Mouse (Mus musculus) limb, embryonic 14.5 days (tissue): Measurements from ENCODE around the gene Lbp. TPM values are rescaled to one million over a fixed set of nuclear protein-coding genes. Genes with fewer than 3 reads are reported as not detected.

Experiments used
- ATAC-seq: fragments of 200-750 bp; cut with Nextera tagmentation; 2 replicates; pipeline ENCODE4 v1.8.0; 2017; ENCODE audit warnings: low read depth, moderate number of reproducible peaks, moderate TSS enrichment; ENCODE audit not compliant: low FRiP score
- DNase-seq: peaks from one replicate; pipeline ENCODE4 v3.0.0-alpha.2; 2015; ENCODE audit warnings: low spot score
- H3K27ac ChIP-seq: fragments of 300-500 bp; sonication (generic); replicated peaks from 2 replicates; pipeline ENCODE4 v1.5.1; 2014; ENCODE audit warnings: low read depth, mild to moderate bottlenecking, low read length, moderate library complexity, mixed read lengths
- H3K27me3 ChIP-seq: fragments of 300-500 bp; sonication (generic); 2 replicates; pipeline ENCODE4 v1.6.1; 2014; ENCODE audit warnings: low read length, mixed read lengths; ENCODE audit not compliant: control insufficient read depth, insufficient read depth
- H3K36me3 ChIP-seq: fragments of 300-500 bp; sonication (generic); 2 replicates; pipeline ENCODE4 v1.6.1; 2014; ENCODE audit warnings: mild to moderate bottlenecking, low read length, moderate library complexity, mixed read lengths; ENCODE audit not compliant: control insufficient read depth, insufficient read depth
- H3K4me1 ChIP-seq: fragments of 300-500 bp; sonication (generic); 2 replicates; pipeline ENCODE4 v1.6.1; 2014; ENCODE audit warnings: antibody characterized with exemption, low read length, mixed read lengths; ENCODE audit not compliant: control insufficient read depth, insufficient read depth
- H3K4me2 ChIP-seq: fragments of 300-500 bp; sonication (generic); replicated peaks from 2 replicates; pipeline ENCODE4 v1.6.1; 2014; ENCODE audit warnings: low read depth, mild to moderate bottlenecking, low read length, moderate library complexity; ENCODE audit not compliant: severe bottlenecking
- H3K4me3 ChIP-seq: fragments of 300-500 bp; sonication (generic); replicated peaks from 2 replicates; pipeline ENCODE4 v1.5.1; 2014; ENCODE audit warnings: low read length
- H3K9ac ChIP-seq: fragments of 300-500 bp; sonication (generic); 2 replicates; pipeline ENCODE4 v1.6.1; 2014; ENCODE audit warnings: mild to moderate bottlenecking, low read depth, low read length, moderate library complexity; ENCODE audit not compliant: severe bottlenecking
- H3K9me3 ChIP-seq: fragments of 300-500 bp; sonication (generic); 2 replicates; pipeline ENCODE4 v1.6.1; 2016; ENCODE audit warnings: low read length; ENCODE audit not compliant: control insufficient read depth
- POLR2A ChIP-seq: fragments of 200-500 bp; IDR thresholded peaks from 2 replicates; pipeline ENCODE4 v1.8.0; 2012; ENCODE audit warnings: inconsistent platforms, mild to moderate bottlenecking, moderate library complexity, borderline replicate concordance; ENCODE audit not compliant: insufficient read depth, insufficient read length; ENCODE audit errors: extremely low read depth
- WGBS: fragments of 180-500 bp; shearing (Covaris S2); extraction: QIAGEN DNeasy Blood & Tissue Kit; methylation state at CpG from one replicate; pipeline ENCODE4 v1.1.7; 2014; 5-methylcytosine and 5-hydroxymethylcytosine counted together
- polyA plus RNA-seq, 2 experiments: library from polyadenylated mRNA; depleted of rRNA in 1 of 2; stranded (reverse) in 1 of 2; unstranded in 1 of 2; fragments of >200 nt; fragmentation: Nextera tagmentation in 1 of 2; extraction: Ambion mirVana in 1 of 2; gene quantifications; 2 replicates each; pipeline versions ENCODE4 v1.2.1 to v1.2.3; 2012 to 2014

The Lbp gene
- polyA plus RNA-seq, 2 experiments, result 3.7 to 5.6 TPM

- no peaks in the 10 kb centered on the region for H3K27me3 ChIP-seq
- 63% methylated on average over 10 of the region's 10 CpGs for WGBS
- no peak overlapping the region for H3K9ac ChIP-seq
- ATAC-seq (peak; percentile 74), DNase-seq (peak; percentile 38)
- no peaks in the 10 kb centered on the region for H3K9me3 ChIP-seq
- H3K4me1 ChIP-seq, result no peaks in the 10 kb centered on the region
- TF ChIP-seq POLR2A, result no peak
- no peak overlapping the region for H3K27ac ChIP-seq
- H3K36me3 ChIP-seq, result no peaks in the 10 kb centered on the region
- no peak overlapping the region for H3K4me3 ChIP-seq
- 0 out of 2 replicates have a peak overlapping the region, but pooled peaks have one; percentile 11 for H3K4me2 ChIP-seq
Measured at GRCm38 (mm10) chr2:158324531-158325190, 18.4 kb downstream of the Lbp start.

GRCm38 (mm10) chr2:158325609-158326008 is 19.3 kb downstream of the Lbp start:
- no peaks in the 10 kb centered on the region for H3K36me3 ChIP-seq
- H3K9ac ChIP-seq, result no peak overlapping the region
- H3K27ac ChIP-seq, result no peak overlapping the region
- DNase-seq, result no peak
- H3K9me3 ChIP-seq, result no peaks in the 10 kb centered on the region
- 80% methylated on average over 8 of the region's 8 CpGs for WGBS
- no peaks in the 10 kb centered on the region for H3K4me1 ChIP-seq
- H3K4me2 ChIP-seq, result no peak overlapping the region
- no peak overlapping the region for H3K4me3 ChIP-seq
- no peak for ATAC-seq
- H3K27me3 ChIP-seq, result no peaks in the 10 kb centered on the region
- no peak for TF ChIP-seq POLR2A

- TF ChIP-seq POLR2A, result no peak
- Histone ChIP-seq H3K9me3 (no peaks in the 10 kb centered on the region), H3K4me2 (no peak overlapping the region), H3K36me3 (no peaks in the 10 kb centered on the region), H3K27me3 (no peaks in the 10 kb centered on the region), H3K9ac (no peak overlapping the region), H3K27ac (no peak overlapping the region), H3K4me1 (0 out of 2 replicates have a peak, but pooled peaks cover 5% of the 10 kb centered on the region), H3K4me3 (no peak overlapping the region)
- ATAC-seq (no peak), DNase-seq (no peak)
- WGBS, result 89% methylated on average over 13 of the region's 13 CpGs
Measured at GRCm38 (mm10) chr2:158334356-158334755, 28.1 kb downstream of the Lbp start.

- 0 out of 2 replicates have a peak, but pooled peaks cover 5% of the 10 kb centered on the region for H3K4me1 ChIP-seq
- no peak for TF ChIP-seq POLR2A
- DNase-seq (no peak), ATAC-seq (no peak)
- no peaks in the 10 kb centered on the region for H3K9me3 ChIP-seq
- no peak overlapping the region for H3K27ac ChIP-seq
- 21% methylated on average over 10 of the region's 10 CpGs for WGBS
- no peak overlapping the region for H3K4me3 ChIP-seq
- H3K36me3 ChIP-seq, result no peaks in the 10 kb centered on the region
- no peak overlapping the region for H3K4me2 ChIP-seq
- no peaks in the 10 kb centered on the region for H3K27me3 ChIP-seq
- no peak overlapping the region for H3K9ac ChIP-seq
Measured at GRCm38 (mm10) chr2:158337698-158338097, 31.4 kb downstream of the Lbp start.

- H3K27me3 ChIP-seq, result no peaks in the 10 kb centered on the region
- no peaks in the 10 kb centered on the region for H3K9me3 ChIP-seq
- ATAC-seq, result no peak
- H3K36me3 ChIP-seq, result no peaks in the 10 kb centered on the region
- 0 out of 2 replicates have a peak, but pooled peaks cover 5% of the 10 kb centered on the region for H3K4me1 ChIP-seq
- no peak overlapping the region for H3K27ac ChIP-seq
- no peak overlapping the region for H3K4me2 ChIP-seq
- no peak overlapping the region for H3K9ac ChIP-seq
- no peak for TF ChIP-seq POLR2A
- WGBS, result 42% methylated on average over 11 of the region's 11 CpGs
- no peak overlapping the region for H3K4me3 ChIP-seq
- DNase-seq, result peak; percentile 46
Measured at GRCm38 (mm10) chr2:158339948-158340564, 33.8 kb downstream of the Lbp start.
